Mouse (Mus musculus) hindbrain, postnatal 0 days (tissue): ENCODE data around the gene Atxn7l3. TPM values are rescaled to one million over a fixed set of nuclear protein-coding genes. Genes with fewer than 3 reads are reported as not detected.
A peak's percentile ranks its signal among the peaks of the same experiment; 100 is the strongest.

ENCODE experiments used
- ATAC-seq: fragments of 200-750 bp; cut with Nextera tagmentation; 2 replicates; pipeline ENCODE4 v1.8.0; 2017; ENCODE audit warnings: mild to moderate bottlenecking, moderate TSS enrichment, moderate library complexity
- DNase-seq: peaks from one replicate; pipeline ENCODE4 v3.0.0-alpha.2; 2015; ENCODE audit warnings: low spot score
- H3K27ac ChIP-seq: fragments of 300-500 bp; sonication (generic); 2 replicates; pipeline ENCODE4 v1.5.1; 2014; ENCODE audit warnings: mild to moderate bottlenecking
- H3K27me3 ChIP-seq: fragments of 300-500 bp; sonication (generic); 2 replicates; pipeline ENCODE4 v1.6.1; 2014; ENCODE audit warnings: low read length, mixed read lengths; ENCODE audit not compliant: insufficient read depth
- H3K36me3 ChIP-seq: fragments of 300-500 bp; sonication (generic); 2 replicates; pipeline ENCODE4 v1.6.1; 2014; ENCODE audit warnings: low read length, mixed read lengths; ENCODE audit not compliant: insufficient read depth
- H3K4me1 ChIP-seq: fragments of 300-500 bp; sonication (generic); 2 replicates; pipeline ENCODE4 v1.6.1; 2014; ENCODE audit warnings: antibody characterized with exemption, low read length, mixed read lengths; ENCODE audit not compliant: insufficient read depth
- H3K4me2 ChIP-seq: fragments of 300-500 bp; sonication (generic); 2 replicates; pipeline ENCODE4 v1.6.1; 2014; ENCODE audit warnings: low read depth, mild to moderate bottlenecking, low read length, moderate library complexity, mixed read lengths
- H3K4me3 ChIP-seq: fragments of 300-500 bp; sonication (generic); 2 replicates; pipeline ENCODE4 v1.5.1; 2014; ENCODE audit warnings: low read length
- H3K9ac ChIP-seq: fragments of 300-500 bp; sonication (generic); replicated peaks from 2 replicates; pipeline ENCODE4 v1.6.1; 2014; ENCODE audit warnings: mild to moderate bottlenecking, low read length, moderate library complexity, mixed read lengths
- H3K9me3 ChIP-seq: fragments of 300-500 bp; sonication (generic); 2 replicates; pipeline ENCODE4 v1.6.1; 2016; ENCODE audit warnings: low read length, mixed read lengths
- CTCF ChIP-seq: IDR thresholded peaks from 2 replicates; pipeline ENCODE4 v1.5.1; 2016; ENCODE audit warnings: antibody characterized with exemption, control low read depth, low read depth
- WGBS: fragments of 180-500 bp; shearing (Covaris S2); extraction: QIAGEN DNeasy Blood & Tissue Kit; methylation state at CpG from one replicate; pipeline ENCODE4 v1.1.7; 2014; 5-methylcytosine and 5-hydroxymethylcytosine counted together
- polyA plus RNA-seq: library from polyadenylated mRNA; unstranded; fragments of >200 nt; fragmentation: Nextera tagmentation; extraction: Ambion mirVana; gene quantifications from 2 replicates; pipeline ENCODE4 v1.2.1, GENCODE M21; 2015
- total RNA-seq: library from RNA; depleted of rRNA; stranded (reverse); fragments of >200 nt; gene quantifications from 2 replicates; pipeline ENCODE4 v1.2.3, GENCODE M21; 2014

Gene Atxn7l3
- total and polyA plus RNA-seq, 2 experiments from 2014 or later, result 23.7 to 149 TPM

DNA sequence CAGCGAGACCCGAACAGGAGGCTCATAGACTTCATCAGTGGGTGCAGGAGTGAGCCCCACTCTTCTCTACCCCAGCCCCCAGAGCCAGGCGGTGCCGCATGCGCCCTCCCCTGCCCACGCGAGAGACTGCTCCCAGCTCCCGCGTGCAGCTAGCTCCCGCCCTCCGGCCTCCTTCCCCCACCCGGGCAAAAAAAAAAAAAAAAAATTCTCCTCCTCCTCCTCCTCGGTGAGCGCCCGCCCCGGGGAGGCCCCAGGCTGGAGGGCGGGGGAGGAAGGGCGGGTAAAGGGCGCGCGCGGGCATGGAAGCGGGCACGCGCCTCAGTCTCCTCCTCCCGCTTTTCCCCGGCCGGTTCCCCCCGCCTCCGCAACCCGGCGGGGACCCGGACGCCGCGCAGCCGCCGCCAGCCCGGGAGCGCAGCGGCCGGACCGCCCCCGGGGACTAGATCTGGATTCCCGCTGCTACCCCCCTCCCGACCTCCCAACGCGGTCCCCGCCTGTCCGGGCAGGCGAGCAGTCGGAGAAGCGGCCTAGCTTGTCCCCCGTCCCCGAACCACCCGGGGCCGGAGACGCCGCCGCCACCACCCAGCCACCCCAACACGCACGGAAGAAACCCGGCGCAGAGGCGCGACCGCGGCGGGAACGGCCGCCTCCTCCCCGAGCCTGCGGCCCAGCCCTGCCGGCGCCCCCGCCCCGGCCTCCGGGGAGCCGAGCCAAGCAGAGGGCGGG lies 20.3 kb upstream of the Atxn7l3 start:
- ATAC-seq, result peak; percentile 48
- peak; percentile 14; the same call in 1 of the 2 replicates for TF ChIP-seq CTCF
- H3K4me1 ChIP-seq, result peaks cover 11% of the 10 kb centered on the region; the same call in 1 of the 2 replicates
- H3K4me2 ChIP-seq, result peak overlapping the region; percentile 85
- peak; percentile 93 for DNase-seq
- no peaks in the 10 kb centered on the region for H3K9me3 ChIP-seq
- H3K27me3 ChIP-seq, result no peaks in the 10 kb centered on the region
- peak overlapping the region; percentile 99 for H3K4me3 ChIP-seq
- peak overlapping the region; percentile 100 for H3K9ac ChIP-seq
- WGBS, result under 1% methylated on average over 56 of the region's 80 CpGs
- H3K36me3 ChIP-seq, result peaks cover 20% of the 10 kb centered on the region
- peak overlapping the region; percentile 99 for H3K27ac ChIP-seq

DNA sequence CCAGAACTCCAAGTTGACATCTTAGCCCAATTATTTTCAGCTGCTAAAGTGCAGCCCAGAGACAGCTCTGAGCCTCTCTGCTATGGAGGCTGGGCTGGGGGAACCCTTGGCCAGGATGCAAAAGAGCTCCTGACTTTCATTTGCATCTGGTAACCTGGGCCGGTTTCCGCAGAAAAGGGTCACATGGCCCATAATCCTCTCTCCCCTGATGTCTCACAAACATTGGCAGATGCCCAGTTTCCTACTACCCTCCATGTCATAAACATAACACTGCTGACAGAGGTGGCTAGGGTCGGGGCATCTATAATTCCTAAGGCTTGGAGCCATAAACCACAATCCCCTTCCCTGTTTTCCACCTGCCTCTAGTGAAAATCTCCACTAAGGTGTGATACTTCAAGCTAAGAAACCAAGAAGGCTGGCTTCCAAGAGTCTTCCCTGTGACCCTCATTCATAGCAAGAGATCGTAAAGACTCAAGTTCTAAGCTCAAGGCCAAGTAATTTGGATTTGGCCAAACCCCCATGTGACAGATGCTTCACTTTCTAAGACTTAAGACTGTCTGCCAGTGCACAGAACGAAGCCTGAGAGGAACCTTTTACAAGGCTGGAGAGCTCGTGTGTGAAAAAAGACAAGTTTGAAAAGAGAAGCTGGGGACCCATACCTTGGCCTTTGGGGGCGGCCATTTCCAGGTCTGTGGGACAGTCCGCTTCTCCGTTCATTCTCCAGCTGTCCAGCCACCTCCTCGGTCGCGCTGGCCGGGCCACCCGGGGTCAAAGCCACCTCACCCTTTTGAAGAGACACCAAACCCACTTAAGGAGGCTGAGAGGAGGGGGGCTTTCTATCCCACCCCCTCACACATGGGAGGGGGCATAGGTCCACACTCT lies 19.5 kb upstream of the Atxn7l3 start:
- H3K9ac ChIP-seq, result peak overlapping the region; percentile 100; the same call in 1 of the 2 replicates
- H3K4me1 ChIP-seq, result peaks cover 9% of the 10 kb centered on the region; the same call in 1 of the 2 replicates
- 11% methylated on average over 14 of the region's 14 CpGs for WGBS
- peak overlapping the region; percentile 99 for H3K27ac ChIP-seq
- peak overlapping the region; percentile 99 for H3K4me3 ChIP-seq
- no peak; the same call in 1 of the 2 replicates for TF ChIP-seq CTCF
- peaks cover 20% of the 10 kb centered on the region for H3K36me3 ChIP-seq
- peak overlapping the region; percentile 85 for H3K4me2 ChIP-seq
- no peak for ATAC-seq
- H3K27me3 ChIP-seq, result no peaks in the 10 kb centered on the region
- no peak for DNase-seq
- H3K9me3 ChIP-seq, result no peaks in the 10 kb centered on the region

DNA sequence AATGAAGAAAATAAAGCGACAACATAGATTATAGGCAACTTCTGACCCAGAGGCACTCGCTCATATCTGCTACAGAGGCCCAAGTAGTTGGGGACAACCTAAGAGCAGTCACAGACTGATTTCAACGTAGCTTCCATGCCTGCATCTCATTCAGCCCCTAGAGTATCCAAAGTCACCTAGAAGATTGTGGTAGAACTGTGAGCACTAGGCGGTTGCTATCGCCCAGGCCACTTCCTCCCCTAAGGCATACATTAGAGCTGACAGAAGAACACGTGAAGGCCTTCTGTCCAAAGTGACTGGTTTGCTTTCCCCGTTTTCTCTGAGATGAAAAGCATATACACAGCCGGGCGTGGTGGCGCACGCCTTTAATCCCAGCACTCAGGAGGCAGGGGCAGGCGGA lies 17.9 kb upstream of the Atxn7l3 start:
- 91% methylated on average over 12 of the region's 12 CpGs for WGBS
- Histone ChIP-seq H3K27ac (no peak overlapping the region), H3K4me2 (no peak overlapping the region), H3K4me1 (0 out of 2 replicates have a peak, but pooled peaks cover 7% of the 10 kb centered on the region), H3K9ac (no peak overlapping the region), H3K9me3 (no peaks in the 10 kb centered on the region), H3K27me3 (no peaks in the 10 kb centered on the region), H3K36me3 (peaks cover 27% of the 10 kb centered on the region), H3K4me3 (no peak overlapping the region)
- ATAC-seq (no peak), DNase-seq (no peak)
- no peak for TF ChIP-seq CTCF

DNA sequence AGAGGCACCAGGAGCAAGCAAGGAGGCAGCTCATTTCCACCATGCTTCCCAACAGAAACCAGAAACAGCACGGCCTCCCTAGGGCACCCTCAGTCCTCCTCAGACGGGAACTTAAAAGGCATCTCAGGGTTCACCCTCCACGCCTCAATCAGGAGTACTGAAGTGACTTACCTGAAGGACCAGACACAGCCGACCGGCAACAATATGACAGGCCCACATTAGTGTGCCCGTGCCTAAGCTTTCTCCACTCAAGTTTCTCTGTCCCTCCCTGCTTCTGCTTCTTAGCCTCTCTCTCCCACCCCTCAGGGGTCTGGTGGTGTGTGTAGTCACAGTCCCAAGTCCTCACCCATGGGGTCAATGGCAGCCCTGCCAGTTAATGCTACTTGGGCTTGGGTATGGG lies 16.2 kb upstream of the Atxn7l3 start:
- no peak for ATAC-seq
- Histone ChIP-seq H3K4me1 (0 out of 2 replicates have a peak, but pooled peaks cover 7% of the 10 kb centered on the region), H3K4me3 (no peak overlapping the region), H3K36me3 (peaks cover 32% of the 10 kb centered on the region), H3K9ac (no peak overlapping the region), H3K27me3 (no peaks in the 10 kb centered on the region), H3K27ac (no peak overlapping the region), H3K4me2 (no peak overlapping the region), H3K9me3 (no peaks in the 10 kb centered on the region)
- DNase-seq, result no peak
- TF ChIP-seq CTCF, result no peak
- WGBS, result 82% methylated on average over 6 of the region's 6 CpGs

DNA sequence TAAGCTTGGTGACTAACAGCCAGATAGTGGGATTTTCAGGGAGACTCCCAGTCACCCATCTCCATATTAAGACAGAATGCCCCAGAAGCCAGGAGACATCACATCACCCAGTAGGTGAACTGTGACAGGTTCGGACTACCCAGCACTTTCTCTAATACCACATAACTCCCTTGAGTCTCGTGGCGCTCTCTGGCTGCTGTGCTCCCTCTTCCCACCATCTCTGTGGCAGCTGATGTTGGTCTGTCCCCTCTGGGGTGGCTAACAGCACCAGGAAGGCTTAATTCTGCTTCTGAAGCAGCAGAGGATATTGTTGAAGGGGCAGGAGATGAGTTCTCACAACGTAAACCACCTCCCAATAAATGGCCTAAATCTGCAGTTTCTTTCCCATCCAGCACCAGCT lies 15.5 kb upstream of the Atxn7l3 start:
- H3K36me3 ChIP-seq, result peaks cover 38% of the 10 kb centered on the region
- H3K9ac ChIP-seq, result no peak overlapping the region
- no peaks in the 10 kb centered on the region for H3K27me3 ChIP-seq
- H3K4me3 ChIP-seq, result no peak overlapping the region
- H3K27ac ChIP-seq, result no peak overlapping the region
- TF ChIP-seq CTCF, result no peak
- H3K4me2 ChIP-seq, result no peak overlapping the region
- no peak for ATAC-seq
- 0 out of 2 replicates have a peak, but pooled peaks cover 7% of the 10 kb centered on the region for H3K4me1 ChIP-seq
- WGBS, result 83% methylated on average over 4 of the region's 4 CpGs
- DNase-seq, result no peak
- H3K9me3 ChIP-seq, result no peaks in the 10 kb centered on the region

DNA sequence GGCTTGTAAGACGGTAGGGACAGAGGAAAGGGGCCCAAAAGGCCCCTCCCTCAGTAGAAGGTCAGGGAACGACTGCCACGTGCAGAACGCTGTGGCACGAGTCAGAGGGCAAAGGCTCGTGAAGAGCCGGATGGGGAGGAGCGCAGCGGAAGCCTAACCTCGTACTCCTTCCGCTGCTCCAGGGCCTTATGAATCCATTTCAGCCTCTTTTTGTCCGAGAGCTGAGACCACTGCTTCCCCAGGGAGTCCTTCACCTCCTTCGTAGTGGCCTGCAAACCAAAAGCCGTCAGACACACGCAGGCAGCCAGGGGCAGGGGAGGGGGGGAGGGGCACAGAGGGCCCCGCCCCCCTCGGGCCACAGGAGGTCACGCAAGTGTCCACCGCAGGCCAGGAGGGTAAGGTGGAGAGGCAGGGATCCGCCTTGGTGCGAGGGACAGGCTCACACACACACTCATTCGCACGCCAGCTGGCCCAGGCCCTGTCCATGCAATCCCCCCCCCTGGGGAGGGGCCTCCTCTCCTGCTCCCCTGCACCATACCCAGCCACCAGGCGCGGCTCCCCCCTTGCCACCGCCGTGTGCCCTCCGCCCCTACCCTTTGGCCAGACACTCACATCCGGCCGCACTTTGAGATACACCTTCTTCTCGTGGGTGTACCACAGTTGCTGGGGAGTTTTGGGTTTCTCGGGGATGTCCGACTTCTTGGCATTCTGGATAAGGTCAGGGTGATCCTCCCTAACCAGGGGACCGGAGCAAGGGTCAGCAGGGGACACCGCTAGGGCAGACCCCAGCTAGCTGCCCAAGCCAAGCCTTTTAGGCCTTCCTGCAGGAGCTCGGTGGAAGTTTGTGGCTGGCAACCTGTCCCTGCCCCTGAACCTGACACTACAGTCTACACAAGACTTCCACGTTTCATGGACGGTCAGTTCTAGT lies 14.6 kb upstream of the Atxn7l3 start:
- H3K4me2 ChIP-seq, result no peak overlapping the region
- WGBS, result 54% methylated on average over 34 of the region's 38 CpGs
- H3K27ac ChIP-seq, result no peak overlapping the region
- no peak for DNase-seq
- H3K9ac ChIP-seq, result no peak overlapping the region
- no peak for ATAC-seq
- no peak overlapping the region for H3K4me3 ChIP-seq
- H3K4me1 ChIP-seq, result 0 out of 2 replicates have a peak, but pooled peaks cover 3% of the 10 kb centered on the region
- no peaks in the 10 kb centered on the region for H3K9me3 ChIP-seq
- peaks cover 47% of the 10 kb centered on the region for H3K36me3 ChIP-seq
- no peak for TF ChIP-seq CTCF
- no peaks in the 10 kb centered on the region for H3K27me3 ChIP-seq
